Mouse (Mus musculus): ENCODE results near the gene Tlx2.
A peak's percentile ranks its signal among the peaks of the same experiment; 100 is the strongest.

The Tlx2 gene

DNA sequence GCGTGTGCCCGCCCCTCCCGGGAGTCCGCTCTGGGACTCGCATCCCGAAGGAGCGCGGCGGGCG, at the start of gene Tlx2:
TSS of gene Tlx2 (minus strand) at position 47 of the 64 bp plus-strand sequence.
- no peak for DNase-seq

DNA sequence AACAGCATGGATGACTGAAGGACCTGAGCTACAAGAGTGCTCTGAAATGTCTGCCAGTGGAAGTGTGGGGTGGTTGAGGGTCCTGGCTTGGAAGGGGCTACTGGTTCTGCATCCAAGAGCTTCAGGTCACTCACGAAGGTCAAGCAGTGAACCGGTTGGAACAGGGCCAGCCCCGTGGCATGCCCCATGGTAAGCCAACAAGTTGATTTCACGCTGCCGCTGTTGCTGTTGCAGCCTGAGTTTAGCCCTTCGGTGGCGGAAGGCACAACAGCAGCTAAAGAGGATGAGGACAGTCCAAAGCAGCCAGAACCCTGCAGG, 49.6 kb upstream of the Tlx2 start:
- peak; percentile 90 for DNase-seq

GRCm38 (mm10) chr6:83118825-83119733, 49.0 kb upstream of the Tlx2 start:
- DNase-seq = peak; percentile 89

DNA sequence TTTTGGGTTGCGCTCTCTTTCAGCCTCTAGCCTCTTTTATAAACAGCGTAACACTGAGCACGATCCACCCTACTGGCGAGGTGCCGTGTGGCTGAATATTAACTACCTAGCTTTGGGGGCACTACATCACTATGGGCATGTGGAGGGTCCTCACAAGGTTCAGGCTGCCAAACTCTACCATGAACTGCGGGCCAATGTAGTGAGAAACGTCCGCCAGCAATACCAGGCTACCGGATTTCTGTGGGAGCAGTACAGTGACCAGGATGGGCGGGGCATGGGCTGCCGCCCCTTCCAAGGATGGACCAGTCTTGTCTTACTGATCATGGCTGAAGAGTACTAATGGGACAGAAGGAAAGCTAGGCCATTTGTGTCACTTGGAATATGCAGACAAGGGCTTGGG, 48.3 kb upstream of the Tlx2 start:
- no peak for DNase-seq

DNA sequence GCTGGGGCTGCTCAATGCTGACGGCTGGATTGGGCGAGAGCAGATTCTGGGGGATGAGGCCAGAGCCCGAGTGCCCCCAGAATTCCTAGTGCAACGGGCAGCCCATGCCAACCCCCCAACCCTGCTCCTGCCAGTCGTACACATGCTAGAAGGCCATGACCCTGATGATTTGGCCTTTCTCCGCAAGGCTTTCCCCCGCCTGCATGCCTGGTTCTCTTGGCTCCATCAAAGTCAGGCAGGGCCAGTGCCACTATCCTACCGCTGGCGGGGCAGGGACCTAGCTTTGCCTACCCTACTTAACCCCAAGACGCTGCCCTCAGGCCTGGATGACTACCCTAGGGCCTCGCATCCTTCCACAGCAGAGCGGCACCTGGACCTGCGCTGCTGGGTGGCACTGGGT, 47.5 kb upstream of the Tlx2 start:
- peak; percentile 91 for DNase-seq

GRCm38 (mm10) chr6:83117165-83117438, 47.0 kb upstream of the Tlx2 start:
- DNase-seq = peak; percentile 92

GRCm38 (mm10) chr6:83116373-83117164, 46.5 kb upstream of the Tlx2 start:
- peak; percentile 90 for DNase-seq

- DNase-seq = peak; percentile 94
Measured at GRCm38 (mm10) chr6:83115682-83116372, 45.7 kb upstream of the Tlx2 start.

DNA sequence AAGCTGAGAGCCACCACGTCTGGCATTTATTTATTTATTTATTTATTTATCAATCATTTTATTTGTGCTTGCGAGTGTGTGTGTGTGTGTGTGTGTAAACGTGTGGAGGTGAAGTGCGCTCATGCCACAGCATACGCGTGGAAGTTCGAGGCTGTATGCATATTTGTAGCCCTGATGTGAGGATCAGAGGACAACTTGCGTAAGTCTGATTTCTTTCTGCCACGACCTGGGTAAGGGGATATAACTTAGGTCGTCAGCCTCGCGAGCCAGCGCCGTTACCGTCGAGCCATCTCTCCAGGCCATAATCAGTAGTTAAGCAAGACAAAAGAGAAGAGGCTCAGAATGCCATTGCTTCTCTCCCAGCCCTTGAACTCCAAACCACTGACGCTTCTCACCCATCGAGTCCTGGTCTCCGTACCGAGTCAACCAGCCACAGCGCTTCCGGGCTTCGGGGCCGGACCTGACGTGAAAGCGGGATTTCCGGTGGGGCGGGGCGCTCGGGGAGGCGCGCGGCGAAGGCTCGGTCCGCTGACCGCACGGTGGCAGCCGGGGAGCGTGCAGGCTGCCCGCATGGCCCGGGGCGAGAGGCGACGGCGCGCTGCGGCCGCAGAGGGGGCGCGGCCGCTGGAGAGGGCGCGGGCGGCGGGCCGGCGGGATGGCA, 45.0 kb upstream of the Tlx2 start, which contains the start of gene Mogs:
TSS of gene Mogs (plus strand) at position 486 of the 661 bp plus-strand sequence.
- DNase-seq = peak; percentile 99

- no peak for DNase-seq
Measured at GRCm38 (mm10) chr6:83111510-83112136, 41.5 kb upstream of the Tlx2 start.

- peak; percentile 98 for DNase-seq
Measured at GRCm38 (mm10) chr6:83108762-83109668, 38.9 kb upstream of the Tlx2 start, which contains the start of gene Mrpl53. Gene Mrpl53, plus strand, starts transcription at chr6:83109040.

GRCm38 (mm10) chr6:83107566-83108400, 37.7 kb upstream of the Tlx2 start:
- DNase-seq = peak; percentile 96

DNA sequence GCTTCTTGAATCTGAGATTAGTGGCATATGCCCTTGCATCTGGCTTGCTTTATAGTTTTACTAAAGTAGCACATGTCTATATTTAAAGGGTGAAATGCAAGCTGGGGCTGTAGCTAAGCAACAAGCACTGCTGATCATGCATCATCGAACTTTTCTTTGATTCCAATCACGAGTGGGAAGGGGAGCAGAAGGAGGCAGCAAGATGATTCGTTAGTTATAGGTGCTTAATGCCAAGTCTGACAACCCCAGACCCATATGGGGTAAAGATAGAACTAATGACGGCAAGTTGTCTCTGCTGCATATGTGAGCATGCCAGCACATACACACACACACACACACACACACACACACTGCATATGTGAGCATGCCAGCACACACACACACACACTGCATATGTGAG, 34.1 kb upstream of the Tlx2 start:
- DNase-seq = no peak

- peak; percentile 90 for DNase-seq
Measured at GRCm38 (mm10) chr6:83103130-83103650, 33.1 kb upstream of the Tlx2 start.

- DNase-seq = peak; percentile 96
Measured at GRCm38 (mm10) chr6:83101688-83102556, 31.8 kb upstream of the Tlx2 start.

DNA sequence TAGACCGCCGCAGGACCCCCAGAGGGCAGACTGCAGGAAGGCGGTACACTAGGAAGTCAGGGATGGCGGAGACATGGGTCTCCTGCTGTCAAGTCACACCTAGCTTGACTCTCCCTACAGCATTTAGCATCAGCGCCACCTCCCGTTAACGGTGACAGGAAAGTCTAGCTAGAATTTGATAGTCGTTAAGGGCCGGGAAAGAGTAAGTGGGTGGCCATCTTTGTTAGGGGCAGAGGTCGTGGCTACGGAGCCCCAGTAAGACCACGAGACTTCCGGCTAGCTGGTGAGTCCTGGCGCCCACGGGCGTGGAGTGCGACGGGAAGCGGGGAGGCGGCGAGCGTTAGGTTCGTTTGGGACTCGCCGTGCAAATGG, 31.2 kb upstream of the Tlx2 start, which contains the start of the genes Ccdc142 and Gm42688:
TSS of gene Ccdc142 (plus strand) at position 286 of the 372 bp plus-strand sequence.
TSS of gene Gm42688 (plus strand) at position 302 of the 372 bp plus-strand sequence.
- peak; percentile 99 for DNase-seq

- DNase-seq = no peak
Measured at GRCm38 (mm10) chr6:83098411-83098810, 28.3 kb upstream of the Tlx2 start.

- DNase-seq = no peak
Measured at GRCm38 (mm10) chr6:83095968-83096367, 25.9 kb upstream of the Tlx2 start.

GRCm38 (mm10) chr6:83092416-83093127, 22.5 kb upstream of the Tlx2 start:
- no peak for DNase-seq
